Mouse (Mus musculus): ENCODE data around the gene Hist1h2ae.
"Not testable (repeated sequence)": the region's sequence is repeated elsewhere in the genome, so short reads cannot be mapped to it uniquely, and the experiment has no call there.

The Hist1h2ae gene

DNA sequence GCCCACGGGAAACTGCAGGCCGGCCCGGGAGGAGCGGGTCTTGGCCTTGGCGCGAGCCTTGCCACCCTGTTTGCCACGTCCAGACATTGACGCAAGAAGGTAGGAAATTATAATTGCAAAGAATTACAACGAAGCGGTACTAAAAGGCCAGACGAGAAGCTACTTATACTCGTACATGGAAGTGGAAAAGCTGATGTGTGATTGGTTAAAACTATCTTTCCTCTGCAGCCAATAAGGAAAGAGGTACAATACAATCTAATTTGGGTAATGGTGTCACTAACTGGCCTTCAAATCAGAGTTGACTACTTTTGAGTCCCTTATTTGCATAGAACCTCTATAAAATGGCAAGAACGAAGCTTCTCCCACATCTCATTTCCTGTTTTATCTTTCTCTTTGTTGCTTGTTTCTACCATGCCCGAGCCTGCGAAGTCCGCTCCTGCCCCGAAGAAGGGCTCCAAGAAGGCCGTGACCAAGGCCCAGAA is at the start of gene Hist1h2ae, which contains the start of gene Hist1h2bg:
Gene Hist1h2ae (minus strand): TSS at position 199 of the 482 bp plus-strand sequence.
Gene Hist1h2bg (plus strand): TSS at position 375 of the 482 bp plus-strand sequence.
- DNase-seq = peak; percentile 58

DNA sequence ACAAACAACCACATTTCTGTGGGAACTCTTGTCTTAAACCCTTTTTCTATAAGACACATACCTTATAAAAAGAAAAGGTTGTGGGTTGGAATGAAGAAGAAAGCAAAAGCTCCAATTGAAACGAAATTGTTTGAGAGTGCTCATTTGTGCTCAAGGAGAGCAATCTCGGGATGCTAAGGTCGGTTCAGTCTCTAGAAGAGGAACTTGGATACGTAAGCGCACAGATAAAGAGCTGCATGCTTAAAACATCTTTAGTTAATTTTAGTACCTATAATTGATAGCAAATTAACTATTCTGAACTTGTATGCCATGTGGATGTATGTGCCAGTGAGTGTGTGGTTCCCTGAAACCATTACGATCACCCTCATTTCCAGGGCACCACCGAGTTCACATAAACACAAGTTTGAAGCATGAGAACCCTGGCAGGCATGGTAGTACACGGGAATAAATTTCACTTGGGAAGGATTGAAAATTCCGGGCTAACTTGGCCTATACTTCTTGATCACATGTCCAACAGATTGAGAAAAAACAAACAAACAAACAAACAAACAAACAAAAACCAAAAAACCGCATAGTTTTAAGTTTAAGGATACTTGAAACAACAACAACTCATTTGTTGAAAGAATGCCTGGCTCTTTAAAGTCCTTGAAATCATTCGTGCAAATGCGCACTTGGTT is 49.2 kb upstream of the Hist1h2ae start:
- no peak for DNase-seq

DNA sequence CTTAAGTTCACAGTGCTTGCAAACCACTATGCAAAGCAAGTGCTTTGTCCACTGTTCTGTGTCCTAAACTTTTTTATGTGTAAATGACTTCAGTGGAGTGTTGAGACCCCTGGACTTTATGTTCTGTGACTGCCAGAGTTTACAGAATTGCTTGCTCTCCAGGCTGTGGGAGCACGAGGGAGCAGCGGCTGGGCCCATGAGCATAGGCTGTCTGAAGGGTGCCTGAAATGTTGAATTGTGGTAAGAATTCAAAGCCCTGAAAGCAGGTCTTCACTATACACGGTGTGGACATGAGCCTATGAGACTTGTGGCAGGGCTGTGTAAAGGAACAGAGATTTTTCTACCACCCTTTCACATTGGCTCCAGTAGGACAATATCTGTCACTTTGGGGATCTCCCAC is 40.6 kb upstream of the Hist1h2ae start:
- no peak for DNase-seq

DNA sequence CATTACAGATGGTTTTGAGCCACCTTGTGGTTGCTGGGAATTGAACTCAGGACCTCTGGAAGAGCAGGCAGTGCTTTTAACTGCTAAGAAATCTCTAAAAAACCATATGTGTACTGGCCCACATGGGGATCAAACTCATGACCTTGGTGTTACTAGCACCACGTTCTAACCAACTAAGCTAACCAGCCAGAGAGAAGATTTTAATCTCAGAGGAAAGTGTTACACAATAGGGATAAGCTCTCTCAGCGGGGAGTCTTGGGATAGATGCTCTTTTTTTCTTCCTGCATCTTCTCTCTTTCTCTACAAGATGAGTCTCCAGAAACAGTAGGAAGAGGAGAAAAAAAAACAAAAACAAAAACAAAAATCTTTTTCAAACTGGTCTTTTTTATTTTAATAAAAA is 39.4 kb upstream of the Hist1h2ae start:
- no peak for DNase-seq

DNA sequence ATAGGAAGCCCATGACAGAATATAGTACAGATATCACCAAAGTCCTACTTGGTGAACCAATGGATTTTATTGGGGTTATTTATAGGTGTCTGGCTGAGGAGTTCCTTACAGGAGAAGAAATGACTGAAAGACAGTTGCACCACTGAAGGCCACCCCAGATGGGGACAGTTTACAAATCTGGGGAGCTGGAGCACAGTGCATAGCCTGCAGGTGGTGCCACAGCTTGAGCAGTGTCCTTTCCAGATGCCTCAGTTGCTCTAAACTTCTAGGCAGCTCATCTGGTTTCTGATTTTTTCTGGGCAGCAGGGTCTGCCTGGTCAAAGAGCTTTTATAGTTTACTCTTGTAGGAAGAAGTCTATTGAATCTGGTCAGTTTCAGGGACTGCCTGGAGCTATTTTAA is 38.8 kb upstream of the Hist1h2ae start:
- DNase-seq = no peak

DNA sequence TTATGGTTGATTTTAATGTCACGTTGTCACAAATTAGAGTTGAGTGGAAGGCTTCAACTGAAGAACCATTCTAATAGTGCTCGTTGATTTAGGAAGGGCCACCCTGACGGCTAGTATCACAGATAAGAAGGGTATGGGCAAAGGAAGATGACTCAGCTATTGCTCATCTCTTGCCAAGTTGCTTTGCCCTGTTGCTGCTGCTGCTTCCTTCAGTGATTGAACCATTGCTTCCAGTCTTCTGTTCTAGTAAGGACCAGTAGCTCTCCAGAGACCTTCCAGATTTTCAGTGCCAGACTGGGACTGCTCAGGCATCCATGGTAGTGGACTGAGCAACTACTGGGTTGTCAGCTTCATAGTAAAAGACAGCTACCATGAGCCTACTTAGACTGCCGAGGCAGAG is 38.2 kb upstream of the Hist1h2ae start:
- DNase-seq = no peak

DNA sequence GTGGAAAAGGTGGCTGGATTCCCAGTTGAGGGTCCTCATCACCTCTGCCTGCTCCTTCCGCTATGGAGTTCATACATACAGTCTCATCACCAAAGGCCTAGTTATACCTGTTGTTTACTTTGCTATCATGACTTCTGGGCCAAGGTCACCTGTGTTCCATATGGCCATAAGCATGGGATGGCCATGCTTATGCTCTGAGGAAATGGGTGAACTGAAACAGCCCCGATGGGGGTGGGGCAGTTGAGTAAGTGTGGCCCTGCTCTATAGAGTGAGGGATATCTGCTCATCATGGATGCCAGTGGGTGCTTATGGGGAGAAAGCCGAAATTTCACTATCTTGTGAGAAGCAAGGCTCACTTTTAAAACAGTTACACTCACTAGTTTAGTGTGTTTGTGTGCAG is 34.0 kb upstream of the Hist1h2ae start:
- DNase-seq = no peak

DNA sequence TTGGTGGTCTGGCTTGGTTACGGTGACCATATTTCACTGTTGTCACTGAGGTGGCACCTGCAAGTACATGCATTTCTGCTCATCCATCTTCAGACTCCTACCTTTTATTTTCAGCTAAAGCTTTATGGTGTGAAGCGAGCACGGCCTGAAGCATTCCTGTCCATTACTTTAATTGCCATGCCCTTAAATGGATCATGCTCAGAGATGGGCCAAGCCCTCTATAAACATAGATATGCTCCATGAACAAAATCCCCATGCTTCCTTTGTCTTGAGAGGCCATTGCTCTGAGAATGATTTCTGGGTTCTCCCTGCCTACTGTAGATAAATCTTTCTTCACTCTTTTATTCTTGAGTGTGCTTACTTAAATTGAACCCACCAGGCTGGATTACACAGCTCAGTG is 33.4 kb upstream of the Hist1h2ae start:
- no peak for DNase-seq

DNA sequence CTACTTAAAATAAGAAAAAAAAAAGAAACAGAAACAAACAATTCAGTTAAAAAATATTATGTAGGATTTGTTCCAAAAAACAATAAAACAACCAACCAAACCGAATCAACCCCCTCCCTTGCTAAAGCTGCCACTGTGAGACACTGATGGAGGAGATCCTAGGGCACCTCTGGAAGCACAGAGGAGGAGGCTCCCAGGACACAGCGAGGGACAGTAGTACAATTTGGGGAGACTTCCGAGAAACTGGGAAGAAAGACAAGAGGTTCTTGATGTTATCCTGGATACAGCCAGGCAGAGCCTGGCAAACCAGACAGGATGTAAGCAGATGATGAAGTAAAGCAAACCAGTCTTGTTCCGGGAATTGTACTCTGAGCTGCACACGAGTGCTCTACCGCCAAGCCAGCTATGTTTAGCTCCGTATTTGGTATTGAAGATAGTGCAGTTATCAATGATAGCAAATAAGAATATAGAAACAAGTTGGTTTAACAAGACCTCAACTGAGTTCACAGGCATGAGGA is 32.2 kb upstream of the Hist1h2ae start:
- no peak for DNase-seq

DNA sequence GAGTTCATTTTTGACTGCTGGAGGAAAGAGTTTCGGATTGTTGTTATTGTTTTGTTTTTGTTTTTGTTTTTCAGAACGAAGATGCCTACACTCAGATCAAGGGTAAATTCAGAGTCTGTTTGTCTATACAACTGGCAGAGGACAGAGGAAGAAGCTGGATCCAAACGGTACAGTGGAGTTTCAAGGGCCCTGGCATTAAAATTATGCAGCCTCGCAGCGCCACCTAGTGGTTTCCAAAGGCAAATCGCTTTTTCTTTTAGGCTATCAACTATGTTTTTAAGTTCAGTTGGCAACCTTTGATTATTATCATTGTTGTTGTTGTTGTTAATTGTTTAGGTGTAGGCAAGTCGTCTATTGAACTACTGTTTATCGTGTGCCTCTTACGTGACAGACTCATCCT is 26.9 kb upstream of the Hist1h2ae start:
- DNase-seq = peak; percentile 74

DNA sequence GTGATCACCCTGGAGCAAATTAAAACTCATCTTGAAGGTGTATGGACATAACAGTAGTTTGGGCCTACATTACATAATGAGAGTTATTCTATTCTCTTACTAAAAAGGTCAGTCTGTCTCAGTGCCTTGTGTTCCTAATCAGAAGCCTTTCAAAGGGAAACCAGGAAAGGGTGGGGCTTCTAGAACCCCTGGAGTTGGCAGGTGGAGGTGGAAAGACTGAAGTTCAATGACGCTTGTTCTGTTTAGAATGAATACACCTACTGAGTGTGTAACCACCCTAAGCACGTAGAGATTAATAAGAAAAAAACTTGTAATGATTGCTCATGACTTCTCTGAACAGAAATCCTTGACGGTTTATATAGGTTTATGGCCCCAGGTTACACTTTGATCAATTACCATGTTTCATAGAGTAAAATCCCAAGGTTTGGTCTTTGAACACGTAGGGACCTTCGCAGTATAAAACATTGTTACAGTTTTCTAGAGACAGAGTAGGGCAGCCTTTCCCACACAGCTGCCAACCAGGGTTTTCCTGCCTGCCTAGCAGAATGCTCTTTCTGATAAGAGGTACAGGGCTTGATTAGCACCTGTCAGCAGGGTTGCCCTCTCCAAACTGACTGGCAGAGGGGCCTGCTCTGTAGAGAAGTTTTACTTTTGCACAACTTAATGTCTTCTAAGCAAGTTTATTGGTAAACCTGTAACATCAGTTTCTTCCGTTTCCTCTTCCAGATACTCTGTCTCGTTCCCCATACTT is 24.8 kb upstream of the Hist1h2ae start:
- DNase-seq = no peak

DNA sequence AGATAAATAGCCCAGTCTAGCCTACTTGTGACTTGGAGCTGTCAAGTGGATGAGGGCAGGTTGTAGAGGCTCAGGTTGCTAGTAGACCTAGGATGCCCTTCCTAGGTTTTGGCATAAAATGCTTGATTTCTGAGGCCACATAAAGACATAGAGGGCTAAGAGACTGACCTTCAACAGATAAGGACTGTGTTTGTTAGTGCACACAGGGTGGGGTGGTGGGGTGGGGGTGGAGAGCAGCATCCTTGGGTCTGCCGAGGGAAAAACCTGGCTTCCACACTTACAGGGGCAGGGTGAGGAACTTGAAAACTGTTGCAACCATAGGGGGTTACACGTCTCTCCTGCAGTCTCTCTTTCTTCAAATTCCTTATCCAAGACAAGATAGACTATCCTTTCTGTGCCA is 24.2 kb upstream of the Hist1h2ae start:
- no peak for DNase-seq

DNA sequence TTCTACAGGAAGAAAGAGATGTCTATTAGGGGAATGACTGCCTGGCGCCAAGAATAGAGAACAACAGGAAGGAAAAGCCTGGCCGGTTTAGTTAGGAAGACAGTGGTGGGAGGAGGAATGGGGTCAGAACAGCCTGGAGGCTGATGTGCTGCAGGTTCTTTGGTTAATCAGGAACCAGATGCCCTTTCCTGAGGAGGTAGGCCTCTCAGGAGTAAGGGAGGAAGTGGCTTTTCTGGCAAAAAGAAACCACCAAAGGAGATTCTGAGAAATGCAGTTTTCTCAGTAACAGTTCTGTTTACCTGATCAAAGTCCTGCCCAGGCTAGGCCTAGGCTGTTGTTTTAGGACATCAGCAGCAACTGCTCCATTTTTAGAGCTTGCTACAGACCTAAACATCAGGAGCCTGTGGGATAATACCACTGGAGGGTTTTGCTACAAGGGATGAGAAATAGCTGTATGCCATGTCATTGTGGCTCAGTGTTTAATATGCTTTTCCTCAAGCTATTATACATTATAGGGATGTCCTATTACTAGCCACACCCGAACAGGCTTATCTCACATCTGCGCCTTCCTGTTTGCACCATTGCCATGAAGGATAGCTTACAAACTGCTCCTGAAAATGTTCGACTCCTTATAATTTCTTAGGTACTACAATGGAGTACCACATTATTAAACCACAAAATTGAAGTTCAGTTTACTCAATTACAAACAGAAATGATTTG is 22.2 kb upstream of the Hist1h2ae start:
- DNase-seq = no peak

DNA sequence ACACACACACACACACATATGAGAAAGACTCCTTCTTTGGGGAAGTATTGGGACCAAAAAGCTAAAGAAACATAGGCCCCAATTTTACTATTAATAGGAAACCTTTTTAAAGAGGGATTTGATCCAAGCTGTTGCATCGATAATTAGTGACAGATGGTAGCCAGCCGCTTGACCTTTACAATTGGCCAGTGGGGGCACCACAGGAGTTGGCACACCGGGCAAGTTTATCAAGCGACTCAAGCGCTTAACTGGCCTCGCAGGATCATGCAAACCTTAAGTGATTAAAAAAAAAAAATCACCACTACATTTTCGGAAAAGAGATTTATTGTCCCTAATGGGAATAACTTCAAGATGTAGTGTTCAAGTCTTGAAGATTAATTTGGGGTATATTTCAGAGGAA is 21.6 kb upstream of the Hist1h2ae start:
- no peak for DNase-seq

DNA sequence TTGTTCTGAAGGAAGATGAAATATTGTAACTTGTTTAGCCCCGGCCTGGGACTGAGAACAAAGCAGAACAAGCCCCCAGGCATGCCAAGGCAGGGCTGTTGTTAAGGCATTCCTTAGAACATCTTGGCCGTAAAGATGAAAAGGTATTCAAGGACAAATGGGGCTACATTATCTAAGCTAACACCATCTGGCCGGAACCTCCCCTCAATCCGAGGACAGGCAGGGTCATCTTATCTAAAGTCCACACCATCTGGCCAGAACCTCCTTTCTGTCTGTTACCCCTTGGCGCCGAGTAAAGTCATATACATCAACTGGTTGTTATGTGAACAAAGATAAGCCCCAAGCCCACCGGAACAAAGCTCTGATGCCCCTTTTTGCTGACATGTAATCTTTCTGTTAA is 20.9 kb upstream of the Hist1h2ae start:
- DNase-seq = not testable (repeated sequence)

DNA sequence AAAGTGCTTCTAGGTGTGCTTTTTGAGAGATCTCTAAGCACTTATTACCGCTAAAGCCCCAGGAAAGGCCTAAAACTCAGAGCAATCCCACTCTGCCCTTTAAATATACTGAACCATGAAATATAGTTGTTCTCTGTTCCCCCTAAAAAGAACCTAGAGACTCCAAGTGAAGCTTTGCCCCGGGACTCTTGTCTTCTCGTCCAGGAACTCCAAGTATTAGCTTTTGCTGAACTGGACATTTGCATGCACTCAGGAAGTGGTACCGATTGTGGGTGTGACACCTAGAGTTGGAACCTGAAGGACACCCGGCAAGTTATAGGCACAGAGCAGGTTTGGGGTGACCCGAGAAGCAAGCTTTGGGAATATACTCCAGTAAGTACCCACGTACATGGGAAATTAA is 20.2 kb upstream of the Hist1h2ae start:
- DNase-seq = no peak

DNA sequence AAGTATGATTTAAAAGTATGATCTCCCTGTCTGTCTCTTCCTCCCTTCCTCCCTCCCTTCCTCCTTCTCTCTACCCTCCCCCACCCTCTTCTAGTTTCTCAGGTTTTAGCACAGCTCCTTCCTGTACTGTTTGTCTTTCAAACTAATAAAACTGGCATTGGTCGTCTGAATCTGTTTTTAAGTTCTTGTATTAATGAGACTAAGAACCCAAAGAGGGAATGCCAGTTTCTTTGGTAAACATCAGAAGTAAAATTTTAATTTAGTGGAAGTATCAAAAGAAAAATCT is 15.9 kb upstream of the Hist1h2ae start:
- DNase-seq = no peak

DNA sequence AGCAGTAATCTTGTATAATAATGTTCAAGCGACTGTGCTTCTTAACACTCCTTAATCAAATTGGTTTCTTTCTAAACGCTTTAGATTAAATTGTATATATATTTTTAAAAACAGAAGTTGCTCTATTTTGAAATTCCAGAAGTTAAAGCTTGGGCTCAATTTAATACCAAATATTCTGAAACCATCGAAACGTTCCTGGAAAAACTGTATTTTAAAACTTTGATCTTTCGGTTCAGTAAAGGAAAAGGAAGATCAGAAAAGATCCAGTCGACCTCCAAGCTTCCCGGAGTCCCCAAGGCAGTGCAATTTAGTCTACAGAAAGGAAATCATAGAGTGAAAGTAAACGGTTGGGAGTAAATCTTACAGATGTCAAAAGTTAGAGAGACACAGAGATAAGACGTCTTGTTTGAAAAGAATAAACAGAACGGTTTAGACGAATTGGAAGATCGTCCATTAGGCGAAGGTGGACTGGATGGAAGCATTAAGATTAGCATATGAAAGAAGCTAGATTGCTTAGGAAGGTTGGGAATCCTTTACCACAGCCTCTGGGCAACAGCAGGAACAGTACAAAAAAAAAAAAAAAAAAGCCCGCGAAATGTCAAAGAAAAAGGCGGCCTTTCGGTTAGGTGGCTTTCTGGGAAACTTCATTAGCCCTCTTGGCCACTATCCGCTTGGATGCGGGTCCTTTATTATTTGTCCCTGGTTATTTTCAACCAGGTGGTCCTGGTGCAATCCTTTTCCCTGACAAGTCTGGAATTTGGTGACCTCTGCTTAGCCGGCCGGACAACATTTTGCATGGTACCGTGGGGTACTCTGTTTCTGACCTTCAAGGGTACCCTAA is 15.3 kb upstream of the Hist1h2ae start:
- DNase-seq = no peak

DNA sequence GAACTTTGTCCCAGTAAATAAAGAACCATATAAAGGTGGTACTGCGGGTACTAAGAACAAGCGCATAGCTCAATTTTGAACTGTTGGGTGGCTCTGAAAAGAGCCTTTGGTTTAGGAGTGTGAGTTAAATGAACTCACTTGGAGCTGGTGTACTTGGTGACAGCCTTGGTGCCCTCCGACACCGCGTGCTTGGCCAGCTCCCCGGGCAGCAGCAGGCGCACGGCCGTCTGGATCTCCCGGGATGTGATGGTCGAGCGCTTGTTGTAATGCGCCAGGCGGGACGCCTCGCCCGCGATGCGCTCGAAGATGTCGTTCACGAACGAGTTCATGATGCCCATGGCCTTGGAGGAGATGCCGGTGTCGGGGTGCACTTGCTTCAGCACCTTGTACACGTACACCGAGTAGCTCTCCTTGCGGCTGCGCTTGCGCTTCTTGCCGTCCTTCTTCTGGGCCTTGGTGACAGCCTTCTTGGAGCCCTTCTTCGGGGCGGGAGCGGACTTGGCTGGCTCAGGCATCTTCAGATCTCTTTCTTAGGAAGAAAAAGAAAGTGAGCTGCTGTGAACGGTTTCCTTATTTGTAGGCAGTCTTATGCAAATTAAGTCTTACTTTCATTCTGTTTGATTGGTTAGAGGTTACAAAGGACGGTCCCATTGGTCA is 14.6 kb upstream of the Hist1h2ae start:
- DNase-seq = peak; percentile 65

DNA sequence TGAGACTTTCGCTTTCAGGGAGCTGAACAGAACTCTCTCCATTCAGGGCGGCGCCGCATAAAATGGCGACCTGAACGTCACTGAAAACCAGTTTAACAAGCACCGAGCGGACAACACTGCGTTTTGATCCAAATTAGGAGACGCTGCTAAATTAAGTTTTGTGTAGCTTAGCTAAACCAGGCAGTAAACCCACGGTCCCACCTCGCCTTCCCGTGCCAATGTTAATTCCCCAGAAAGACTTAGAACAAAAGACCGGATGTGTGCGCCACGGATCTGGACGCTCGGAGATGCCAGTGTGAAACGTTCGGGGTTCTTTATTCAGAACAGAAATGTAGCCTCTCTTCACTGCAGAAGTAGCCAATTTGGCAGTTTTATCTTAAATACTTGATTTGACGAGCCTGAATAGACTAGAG is 14.0 kb upstream of the Hist1h2ae start:
- DNase-seq = peak; percentile 68

DNA sequence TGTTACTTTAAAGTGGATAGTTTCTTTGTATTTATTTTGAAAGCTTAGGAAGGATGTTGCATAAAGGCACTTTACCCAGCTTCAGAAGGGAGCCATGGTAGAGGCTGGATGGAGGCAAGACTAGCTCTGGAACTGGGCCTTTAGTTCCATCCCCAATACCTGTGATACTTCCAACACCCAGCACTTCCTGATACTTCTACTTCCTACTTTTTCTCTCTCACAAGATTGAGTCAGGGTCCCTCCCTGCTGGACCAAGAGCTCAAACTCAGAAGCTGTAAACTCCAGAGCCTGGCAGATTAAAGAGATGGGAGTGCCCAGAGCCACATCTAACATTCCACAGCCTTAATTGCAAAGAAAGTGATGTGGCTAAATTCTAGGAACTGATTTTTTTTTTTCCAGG is 13.3 kb upstream of the Hist1h2ae start:
- DNase-seq = no peak

DNA sequence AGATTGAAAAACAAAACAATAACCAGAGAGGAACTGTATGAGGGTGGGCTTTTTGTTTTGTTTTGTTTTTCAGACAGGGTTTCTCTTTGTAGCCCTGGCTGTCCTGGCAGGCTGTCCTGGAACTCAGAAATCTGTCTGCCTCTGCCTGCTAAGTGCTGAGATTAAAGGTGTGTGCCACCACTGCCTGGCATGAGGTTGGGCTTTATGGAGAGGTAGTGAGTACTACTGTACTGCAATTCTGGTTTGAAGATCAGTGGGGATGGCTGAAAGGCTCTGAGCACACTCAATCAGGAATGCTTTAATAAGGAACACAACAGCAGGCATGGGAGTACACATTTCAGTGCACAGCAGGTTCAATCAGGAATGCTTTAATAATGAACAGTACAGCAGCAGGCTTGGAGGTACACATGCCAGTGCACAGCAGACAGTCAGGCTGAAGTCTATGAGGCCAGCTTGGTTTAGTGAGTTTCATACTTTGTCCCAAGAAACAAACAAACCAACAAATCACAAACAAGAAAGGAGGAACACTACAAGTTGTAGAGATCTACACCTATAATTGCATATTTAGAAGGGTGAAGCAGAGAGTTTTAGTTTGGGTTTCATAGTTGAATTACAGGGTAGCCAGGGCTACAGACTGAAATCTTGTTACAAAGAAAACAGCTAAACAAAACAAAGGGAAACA is 12.5 kb upstream of the Hist1h2ae start:
- no peak for DNase-seq
